ENCODE assay signal across 13 mouse cellular contexts in the genomic region with DNA sequence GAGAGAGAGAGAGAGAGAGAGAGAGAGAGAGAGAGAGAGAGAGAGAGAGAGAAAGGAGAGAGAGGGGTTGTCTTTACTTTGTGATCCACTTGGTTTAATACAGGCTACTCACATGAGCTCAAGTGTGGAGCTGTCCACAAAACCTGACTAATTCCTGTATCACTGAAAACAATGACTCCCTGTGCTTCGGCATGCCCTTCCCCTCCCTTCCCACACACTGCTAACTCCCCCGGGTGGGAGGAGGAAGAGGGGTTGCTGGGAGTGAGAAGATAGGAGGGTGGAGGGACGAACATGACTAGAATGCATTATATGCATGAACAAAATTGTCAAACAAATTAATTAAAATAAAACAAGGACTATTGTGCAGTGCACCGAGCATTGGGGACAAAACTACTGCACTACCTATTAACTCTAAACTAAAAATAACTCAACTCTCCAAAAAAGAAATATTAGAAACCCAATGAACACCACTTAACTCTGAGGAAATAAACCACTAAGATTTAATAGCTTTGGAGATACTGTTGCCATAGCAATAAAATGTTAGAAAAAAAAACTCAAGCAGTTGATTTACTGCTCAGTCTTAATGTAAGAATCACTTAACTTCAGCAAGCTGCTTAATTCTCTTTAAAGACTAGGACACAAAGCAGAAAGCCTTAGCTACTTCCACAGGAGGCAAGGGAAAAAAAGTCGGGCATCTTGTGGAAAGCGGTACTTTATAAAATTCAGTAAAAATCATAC. TPM values are rescaled to one million over a fixed set of nuclear protein-coding genes. Genes with fewer than 3 reads are reported as not detected.
A peak's percentile ranks its signal among the peaks of the same experiment; 100 is the strongest.
DNase-seq lines count a peak whose midpoint lies in the region; ATAC-seq and TF ChIP-seq lines count a peak whose summit lies in the region.
"Had no signal": no experiment of that assay in that cellular context is flagged by ENCODE, and none has a peak within 500 bp of the region (broad histone marks: within the 10 kb centered on the region; RNA-seq: fewer than 3 reads in every experiment).

No protein-coding gene starts in this region.

- intact Hi-C loops in gastrocnemius, postnatal 14 days (cut with DNase I; ENCODE audit: low total_unique reads) = no loop called here

- H3K4me2 ChIP-seq in forebrain, embryonic 13.5 days = peak overlapping the region; percentile 36
- H3K4me2 ChIP-seq in hindbrain, embryonic 15.5 days = peak overlapping the region; percentile 14; the same call in 1 of the 2 replicates
- H3K4me2 ChIP-seq in neural tube, embryonic 15.5 days = peak overlapping the region; percentile 19; the same call in 1 of the 2 replicates
- H3K4me2 ChIP-seq: heart, embryonic 15.5 days; liver, embryonic 13.5 days had no signal

- no peaks in the 10 kb centered on the region for H3K9me3 ChIP-seq in forebrain, embryonic 13.5 days (replicated peaks)
- H3K9me3 ChIP-seq in hindbrain, embryonic 15.5 days = no peaks in the 10 kb centered on the region
- no peaks in the 10 kb centered on the region for H3K9me3 ChIP-seq in neural tube, embryonic 15.5 days (replicated peaks)
- H3K9me3 ChIP-seq: G1E; heart, embryonic 15.5 days; liver, embryonic 13.5 days had no signal

- no peak overlapping the region for H3K4me3 ChIP-seq in layer of hippocampus, adult 2 months
- H3K4me3 ChIP-seq in forebrain, embryonic 13.5 days = no peak overlapping the region
- H3K4me3 ChIP-seq in hindbrain, embryonic 15.5 days = no peak overlapping the region
- no peak overlapping the region for H3K4me3 ChIP-seq in neural tube, embryonic 15.5 days (replicated peaks)
- H3K4me3 ChIP-seq: heart, embryonic 15.5 days; liver, embryonic 13.5 days had no signal

- no peak for TF ChIP-seq CTCF in layer of hippocampus, adult 2 months (conservative IDR thresholded peaks at IDR 0.05)

- H3K27me3 ChIP-seq in forebrain, embryonic 13.5 days = no peaks in the 10 kb centered on the region
- H3K27me3 ChIP-seq in hindbrain, embryonic 15.5 days = no peaks in the 10 kb centered on the region
- H3K27me3 ChIP-seq in neural tube, embryonic 15.5 days (replicated peaks) = no peaks in the 10 kb centered on the region
- H3K27me3 ChIP-seq: heart, embryonic 15.5 days; liver, embryonic 13.5 days had no signal

- DNase-seq in layer of hippocampus, adult 2 months (ENCODE audit: low spot score in 2 of 2) = no peak
- no peak for DNase-seq in layer of hippocampus, adult 11-12 months (ENCODE audit: low spot score)
- no peak for DNase-seq in gastrocnemius, postnatal 14 days
- no peak for DNase-seq in right cerebral cortex, postnatal 25 days
- DNase-seq: adrenal gland, postnatal 25 days; cerebellum, postnatal 14 days; layer of hippocampus, postnatal 36 days; liver, embryonic 13.5 days had no signal

- 0 out of 2 replicates have a peak overlapping the region, but pooled peaks have one; percentile 10 for H3K27ac ChIP-seq in layer of hippocampus, adult 2 months
- H3K27ac ChIP-seq in forebrain, embryonic 13.5 days = 0 out of 2 replicates have a peak overlapping the region, but pooled peaks have one; percentile 45
- H3K27ac ChIP-seq in hindbrain, embryonic 15.5 days (replicated peaks) = no peak overlapping the region
- no peak overlapping the region for H3K27ac ChIP-seq in neural tube, embryonic 15.5 days (replicated peaks)
- H3K27ac ChIP-seq: heart, embryonic 15.5 days; liver, embryonic 13.5 days had no signal

- WGBS in forebrain, embryonic 13.5 days = 14% methylated on average over 6 of the region's 6 CpGs
- WGBS in hindbrain, embryonic 15.5 days = 15% methylated on average over 6 of the region's 6 CpGs
- 8% methylated on average over 6 of the region's 6 CpGs for WGBS in neural tube, embryonic 15.5 days

- no peak overlapping the region for H3K9ac ChIP-seq in forebrain, embryonic 13.5 days
- no peak overlapping the region for H3K9ac ChIP-seq in hindbrain, embryonic 15.5 days
- no peak overlapping the region for H3K9ac ChIP-seq in neural tube, embryonic 15.5 days (replicated peaks)
- H3K9ac ChIP-seq: heart, embryonic 15.5 days; liver, embryonic 13.5 days had no signal

- H3K4me1 ChIP-seq in forebrain, embryonic 13.5 days = peaks cover 54% of the 10 kb centered on the region
- H3K4me1 ChIP-seq in hindbrain, embryonic 15.5 days (replicated peaks) = peaks cover 15% of the 10 kb centered on the region
- peaks cover 26% of the 10 kb centered on the region for H3K4me1 ChIP-seq in neural tube, embryonic 15.5 days
- H3K4me1 ChIP-seq: liver, embryonic 13.5 days had no signal

- H3K36me3 ChIP-seq in forebrain, embryonic 13.5 days (ENCODE audit: poor library complexity, severe bottlenecking) = no peaks in the 10 kb centered on the region
- no peaks in the 10 kb centered on the region for H3K36me3 ChIP-seq in hindbrain, embryonic 15.5 days
- no peaks in the 10 kb centered on the region for H3K36me3 ChIP-seq in neural tube, embryonic 15.5 days
- H3K36me3 ChIP-seq: G1E; liver, embryonic 13.5 days had no signal

- ATAC-seq in forebrain, embryonic 13.5 days = peak; percentile 44
- ATAC-seq in hindbrain, embryonic 15.5 days (ENCODE audit: low FRiP score, low read depth) = peak; percentile 59; the same call in 1 of the 2 replicates
- ATAC-seq in neural tube, embryonic 15.5 days (ENCODE audit: low FRiP score) = peak; percentile 52; the same call in 1 of the 2 replicates

RNA-seq across cellular contexts. Expression of a gene that starts 7.1 kb away (rescaled TPM):
- total RNA-seq in layer of hippocampus, adult 2 months (2021) = 10 to 100 TPM; 98.2 to 98.3 TPM
- 129 and 131 TPM in 2 replicates for polyA plus RNA-seq in forebrain, embryonic 13.5 days (2015; fragmentation: Nextera tagmentation; extraction: Ambion mirVana)
- 100 and 106 TPM in 2 replicates for polyA plus RNA-seq in hindbrain, embryonic 15.5 days (2015; fragmentation: Nextera tagmentation; extraction: Ambion mirVana)
- polyA plus RNA-seq in neural tube, embryonic 15.5 days (2015; fragmentation: Nextera tagmentation; extraction: Ambion mirVana) = 85.9 and 98.3 TPM in 2 replicates
- total RNA-seq in gastrocnemius, postnatal 14 days (2021) = 1 to 10 TPM; 5.8 to 9.7 TPM
- polyA plus RNA-seq: G1E had no signal

RNA-seq across cellular contexts. Expression of a gene that starts 21.5 kb away (rescaled TPM):
- 10 to 100 TPM; 10.8 to 13.4 TPM for total RNA-seq in layer of hippocampus, adult 2 months (2021)
- polyA plus RNA-seq in forebrain, embryonic 13.5 days (2015; fragmentation: Nextera tagmentation; extraction: Ambion mirVana) = 10.6 and 12.1 TPM in 2 replicates
- 7.9 TPM in 2 replicates for polyA plus RNA-seq in hindbrain, embryonic 15.5 days (2015; fragmentation: Nextera tagmentation; extraction: Ambion mirVana)
- 6.7 and 8.0 TPM in 2 replicates for polyA plus RNA-seq in neural tube, embryonic 15.5 days (2015; fragmentation: Nextera tagmentation; extraction: Ambion mirVana)
- 1 to 10 TPM; 4.7 to 6.2 TPM for total RNA-seq in gastrocnemius, postnatal 14 days (2021)

RNA-seq across cellular contexts. Expression of a gene that starts 23.7 kb away (rescaled TPM):
- total RNA-seq in layer of hippocampus, adult 2 months (2021) = 10 to 100 TPM; 13.1 to 14.6 TPM
- 9.1 and 9.4 TPM in 2 replicates for polyA plus RNA-seq in forebrain, embryonic 13.5 days (2015; fragmentation: Nextera tagmentation; extraction: Ambion mirVana)
- 9.2 and 9.8 TPM in 2 replicates for polyA plus RNA-seq in hindbrain, embryonic 15.5 days (2015; fragmentation: Nextera tagmentation; extraction: Ambion mirVana)
- polyA plus RNA-seq in neural tube, embryonic 15.5 days (2015; fragmentation: Nextera tagmentation; extraction: Ambion mirVana) = 12.5 and 14.0 TPM in 2 replicates
- 10 to 100 TPM; 14.4 to 14.7 TPM for total RNA-seq in gastrocnemius, postnatal 14 days (2021)

Comparison
In these comparisons a context has a peak if more than half of its experiments do, and no peak if none do; other contexts are left out.
1. H3K27ac ChIP-seq: peak in layer of hippocampus, adult 2 months (single experiment) and forebrain, embryonic 13.5 days (single experiment); none in hindbrain, embryonic 15.5 days (single experiment) and neural tube, embryonic 15.5 days (single experiment).
2. Peak in every context shown above with its lines, with median percentiles within 50 percentile points of each other: ATAC-seq and H3K4me2 ChIP-seq.